Mouse (Mus musculus) MEL (cell line): ENCODE data around the gene Trp53tg5. TPM values are rescaled to one million over a fixed set of nuclear protein-coding genes. Genes with fewer than 3 reads are reported as not detected.

Source experiments
- DNase-seq: peaks from one replicate; pipeline ENCODE4 v3.0.0; 2011; ENCODE audit warnings: low read depth, low spot score
- H3K27ac ChIP-seq: 2 replicates; pipeline ENCODE4 v1.5.1; 2012; ENCODE audit warnings: low read depth, mild to moderate bottlenecking, control low read depth, low read length, moderate library complexity; ENCODE audit not compliant: control insufficient read depth
- H3K27me3 ChIP-seq, 2 experiments: fragments of 150-350 bp in 1 of 2; sonication (generic) in 1 of 2; 2 replicates each; pipeline ENCODE4 v1.6.1; 2012; ENCODE audit warnings: low read length in 2 of 2, mild to moderate bottlenecking in 2 of 2, improper control_type of control experiment in 1 of 2, moderate library complexity in 1 of 2; ENCODE audit not compliant: insufficient read depth in 2 of 2, control insufficient read depth in 1 of 2
- H3K36me3 ChIP-seq, 2 experiments: 2 replicates each; pipeline ENCODE4 v1.6.1; 2012 to 2014; ENCODE audit warnings: low read length in 2 of 2, improper control_type of control experiment in 1 of 2, inconsistent platforms in 1 of 2, mild to moderate bottlenecking in 1 of 2; ENCODE audit not compliant: insufficient read depth in 2 of 2, control insufficient read depth in 1 of 2
- H3K4me1 ChIP-seq, 2 experiments: fragments of 150-350 bp in 1 of 2; sonication (generic) in 1 of 2; 2 replicates each; pipeline ENCODE4 v1.6.1; 2012; ENCODE audit warnings: low read length in 2 of 2, improper control_type of control experiment in 1 of 2, mild to moderate bottlenecking in 1 of 2; ENCODE audit not compliant: insufficient read depth in 2 of 2, control insufficient read depth in 1 of 2
- H3K4me3 ChIP-seq, 2 experiments: fragments of 150-350 bp in 1 of 2; sonication (generic) in 1 of 2; 2 replicates each; pipeline ENCODE4 v1.5.1; 2012; ENCODE audit warnings: low read depth in 2 of 2, low read length in 2 of 2, mild to moderate bottlenecking in 2 of 2, moderate library complexity in 2 of 2, control low read depth in 1 of 2, improper control_type of control experiment in 1 of 2; ENCODE audit not compliant: control insufficient read depth in 1 of 2, insufficient read depth in 1 of 2
- H3K79me2 ChIP-seq: 2 replicates; pipeline ENCODE4 v1.6.1; 2012; ENCODE audit warnings: mild to moderate bottlenecking, low read length, moderate library complexity; ENCODE audit not compliant: control insufficient read depth, poor library complexity, insufficient read depth
- H3K9ac ChIP-seq: 2 replicates; pipeline ENCODE4 v1.6.1; 2012; ENCODE audit warnings: low read depth, mild to moderate bottlenecking, control low read depth, low read length, moderate library complexity; ENCODE audit not compliant: control insufficient read depth, poor library complexity, severe bottlenecking
- H3K9me3 ChIP-seq: fragments of 150-350 bp; sonication (generic); replicated peaks from 2 replicates; pipeline ENCODE4 v1.6.1; 2012; ENCODE audit warnings: mild to moderate bottlenecking, low read length, improper control_type of control experiment, moderate library complexity; ENCODE audit not compliant: insufficient read depth
- BHLHE40 ChIP-seq: IDR thresholded peaks from 2 replicates; pipeline ENCODE4 v1.6.1; 2012; ENCODE audit warnings: low read depth, mild to moderate bottlenecking, inconsistent platforms, low read length, improper control_type of control experiment, borderline replicate concordance
- CHD1 ChIP-seq: IDR thresholded peaks from 2 replicates; pipeline ENCODE4 v1.6.1; 2012; ENCODE audit warnings: low read depth, mild to moderate bottlenecking, inconsistent platforms, low read length, improper control_type of control experiment
- CHD2 ChIP-seq: IDR thresholded peaks from 2 replicates; pipeline ENCODE4 v1.6.1; 2011; ENCODE audit warnings: low read length, improper control_type of control experiment
- CTCF ChIP-seq, 3 experiments: IDR thresholded peaks in 2 of 3; conservative IDR thresholded peaks in 1 of 3; 2 replicates each; pipeline ENCODE4 v1.5.1; 2011 to 2012; ENCODE audit warnings: low read length in 3 of 3, low read depth in 2 of 3, mild to moderate bottlenecking in 2 of 3, improper control_type of control experiment in 1 of 3, inconsistent platforms in 1 of 3, mixed read lengths in 1 of 3, moderate library complexity in 1 of 3; ENCODE audit not compliant: control insufficient read depth in 1 of 3, insufficient read depth in 1 of 3, poor library complexity in 1 of 3, severe bottlenecking in 1 of 3
- E2F4 ChIP-seq: IDR thresholded peaks from 2 replicates; pipeline ENCODE4 v1.6.1; 2011; ENCODE audit warnings: low read depth, low read length, improper control_type of control experiment, borderline replicate concordance
- ELF1 ChIP-seq: IDR thresholded peaks from 2 replicates; pipeline ENCODE4 v1.6.1; 2014; ENCODE audit warnings: low read depth, mild to moderate bottlenecking, inconsistent platforms, low read length, improper control_type of control experiment, moderate library complexity
- GATA1 ChIP-seq: IDR thresholded peaks from 2 replicates; pipeline ENCODE4 v1.6.1; 2011; ENCODE audit warnings: low read depth, low read length, improper control_type of control experiment
- JUND ChIP-seq: IDR thresholded peaks from 2 replicates; pipeline ENCODE4 v1.6.1; 2011; ENCODE audit warnings: low read depth, mild to moderate bottlenecking, improper control_type of control experiment, low read length
- MAFK ChIP-seq: IDR thresholded peaks from 2 replicates; pipeline ENCODE4 v1.6.1; 2011; ENCODE audit warnings: low read depth, mild to moderate bottlenecking, low read length, improper control_type of control experiment, borderline replicate concordance
- NELFE ChIP-seq: IDR thresholded peaks from 2 replicates; pipeline ENCODE4 v1.6.1; 2011; ENCODE audit warnings: low read depth, low read length, improper control_type of control experiment
- NRF1 ChIP-seq: IDR thresholded peaks from 2 replicates; pipeline ENCODE4 v1.6.1; 2014; ENCODE audit warnings: low read depth, mild to moderate bottlenecking, inconsistent platforms, low read length, improper control_type of control experiment, moderate library complexity; ENCODE audit not compliant: poor library complexity, insufficient read depth, severe bottlenecking
- POLR2A ChIP-seq, 2 experiments: IDR thresholded peaks; 2 replicates each; pipeline ENCODE4 v1.6.1; 2011 to 2012; ENCODE audit warnings: low read length in 2 of 2, mild to moderate bottlenecking in 2 of 2, control low read depth in 1 of 2, improper control_type of control experiment in 1 of 2, low read depth in 1 of 2, moderate library complexity in 1 of 2; ENCODE audit not compliant: control insufficient read depth in 1 of 2, insufficient read depth in 1 of 2, poor library complexity in 1 of 2
- POLR2AphosphoS2 ChIP-seq: IDR thresholded peaks from 2 replicates; pipeline ENCODE4 v1.6.1; 2011; ENCODE audit warnings: low read length, improper control_type of control experiment
- POLR2AphosphoS5 ChIP-seq: IDR thresholded peaks from 2 replicates; pipeline ENCODE4 v1.6.1; 2012; ENCODE audit warnings: low read depth, borderline replicate concordance, mild to moderate bottlenecking, inconsistent platforms, low read length, moderate library complexity, mixed read lengths
- TBP ChIP-seq: IDR thresholded peaks from 2 replicates; pipeline ENCODE4 v1.8.0; 2011; ENCODE audit warnings: low read depth, low read length, improper control_type of control experiment
- TCF12 ChIP-seq: IDR thresholded peaks from 2 replicates; pipeline ENCODE4 v1.6.1; 2014; ENCODE audit warnings: low read depth, mild to moderate bottlenecking, inconsistent platforms, low read length, improper control_type of control experiment, moderate library complexity
- UBTF ChIP-seq: IDR thresholded peaks from 2 replicates; pipeline ENCODE4 v1.6.1; 2012; ENCODE audit warnings: low read depth, mild to moderate bottlenecking, inconsistent platforms, low read length, improper control_type of control experiment, moderate library complexity, borderline replicate concordance; ENCODE audit not compliant: insufficient read depth
- USF2 ChIP-seq, 2 experiments: IDR thresholded peaks; 2 replicates each; pipeline ENCODE4 v1.6.1; 2011 to 2012; ENCODE audit warnings: improper control_type of control experiment in 2 of 2, low read length in 2 of 2, borderline replicate concordance in 1 of 2, inconsistent platforms in 1 of 2, low read depth in 1 of 2, mild to moderate bottlenecking in 1 of 2; ENCODE audit not compliant: insufficient read depth in 1 of 2
- ZC3H11A ChIP-seq: IDR thresholded peaks from 2 replicates; pipeline ENCODE4 v1.6.1; 2012; ENCODE audit warnings: low read depth, mild to moderate bottlenecking, inconsistent platforms, low read length, improper control_type of control experiment
- ZKSCAN1 ChIP-seq: IDR thresholded peaks from 2 replicates; pipeline ENCODE4 v1.6.1; 2012; ENCODE audit warnings: low read depth, mild to moderate bottlenecking, inconsistent platforms, low read length, improper control_type of control experiment, moderate library complexity
- ZNF384 ChIP-seq: IDR thresholded peaks from 2 replicates; pipeline ENCODE4 v1.6.1; 2012; ENCODE audit warnings: low read depth, mild to moderate bottlenecking, inconsistent platforms, low read length, improper control_type of control experiment
- polyA plus RNA-seq, 2 experiments: library from polyadenylated mRNA; stranded (reverse) in 1 of 2; unstranded in 1 of 2; fragments of >175 nt in 1 of 2; fragments of >200 nt in 1 of 2; gene quantifications; 2 replicates each; pipeline versions ENCODE4 v1.2.1 to v1.2.4; 2012; ENCODE audit warnings: low replicate concordance in 2 of 2, low read depth in 1 of 2; ENCODE audit not compliant: insufficient read length in 2 of 2, insufficient read depth in 1 of 2, missing spikeins in 1 of 2
- total RNA-seq: library from RNA; depleted of rRNA; stranded (reverse); fragments of 300-350 nt; gene quantifications from 2 replicates; pipeline ENCODE4 v1.2.3, GENCODE M21; 2012

Gene Trp53tg5
- total and polyA plus RNA-seq, 3 experiments, result 0.13 TPM; not detected in 2

GRCm38 (mm10) chr2:164433278-164433895 is 40.1 kb downstream of the Trp53tg5 start:
- H3K27me3 ChIP-seq, result peaks cover 9 to 16% of the 10 kb centered on the region in 2 experiments
- no peaks in the 10 kb centered on the region for H3K79me2 ChIP-seq
- H3K36me3 ChIP-seq, result no peaks in the 10 kb centered on the region
- TF ChIP-seq ZKSCAN1 (no peak), ZNF384 (no peak), MAFK (no peak), BHLHE40 (no peak), ZC3H11A (no peak), POLR2A (IDR thresholded peaks at IDR 0.05; ENCODE audit: control insufficient read depth in 1 of 2, insufficient read depth in 1 of 2, low read depth in 1 of 2, low read length in 2 of 2, poor library complexity in 1 of 2) (no peak), NRF1 (no peak), CTCF (IDR thresholded peaks at IDR 0.05 in 2 of 3, conservative IDR thresholded peaks at IDR 0.05 in 1 of 3; ENCODE audit: control insufficient read depth in 1 of 3, insufficient read depth in 1 of 3, low read depth in 2 of 3, low read length in 3 of 3, poor library complexity in 1 of 3, severe bottlenecking in 1 of 3) (no peak), CHD2 (no peak), NELFE (no peak), TBP (no peak), CHD1 (no peak), TCF12 (no peak), UBTF (no peak), GATA1 (no peak), USF2 (IDR thresholded peaks at IDR 0.05; ENCODE audit: borderline replicate concordance in 1 of 2, insufficient read depth in 1 of 2, low read depth in 1 of 2, low read length in 2 of 2) (no peak)
- H3K27ac ChIP-seq, result no peak overlapping the region
- H3K4me3 ChIP-seq, result no peak overlapping the region
- DNase-seq, result no peak
- H3K9me3 ChIP-seq, result no peaks in the 10 kb centered on the region
- H3K4me1 ChIP-seq, result no peaks in the 10 kb centered on the region
- H3K9ac ChIP-seq, result no peak overlapping the region

DNA sequence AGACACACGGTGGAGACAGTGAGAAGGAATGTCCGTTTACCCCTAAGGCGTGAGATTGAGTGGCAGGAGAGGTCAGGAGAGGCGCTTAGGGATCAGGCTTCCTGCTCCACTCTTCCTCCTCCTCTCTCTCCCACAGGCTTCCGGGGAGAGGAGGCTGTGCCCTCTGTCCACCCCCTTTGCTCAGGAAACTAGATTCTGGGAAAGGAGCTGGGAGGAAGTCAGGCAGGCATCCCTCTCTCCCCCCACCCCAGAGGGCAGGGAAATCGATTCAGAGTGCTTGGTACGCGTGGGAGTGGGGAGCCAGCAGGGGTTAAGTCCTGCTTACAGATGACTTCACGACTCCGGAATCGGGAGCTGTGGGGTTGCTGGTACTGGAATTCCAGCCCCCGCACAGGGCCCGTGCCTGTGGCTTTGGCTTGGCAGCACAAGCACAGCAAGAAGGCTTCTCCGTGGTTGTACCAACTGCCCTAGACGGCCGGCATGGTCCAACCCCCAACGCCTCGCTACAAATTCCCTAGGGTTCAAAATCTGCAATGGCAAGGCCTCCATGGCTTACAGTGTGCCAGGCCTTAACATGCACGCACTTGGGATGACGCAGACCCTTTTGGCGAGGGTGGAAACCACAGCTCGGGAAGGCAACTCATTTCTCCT is 40.9 kb downstream of the Trp53tg5 start:
- Histone ChIP-seq H3K27ac (no peak overlapping the region), H3K36me3 (no peaks in the 10 kb centered on the region), H3K27me3 (peaks cover 9 to 14% of the 10 kb centered on the region in 2 experiments), H3K9me3 (no peaks in the 10 kb centered on the region), H3K9ac (no peak overlapping the region), H3K4me3 (no peak overlapping the region), H3K79me2 (no peaks in the 10 kb centered on the region), H3K4me1 (no peaks in the 10 kb centered on the region)
- DNase-seq, result no peak
- TF ChIP-seq ZKSCAN1 (no peak), POLR2AphosphoS2 (no peak), CTCF (IDR thresholded peaks at IDR 0.05 in 2 of 3, conservative IDR thresholded peaks at IDR 0.05 in 1 of 3; ENCODE audit: control insufficient read depth in 1 of 3, insufficient read depth in 1 of 3, low read depth in 2 of 3, low read length in 3 of 3, poor library complexity in 1 of 3, severe bottlenecking in 1 of 3) (no peak), ELF1 (no peak), UBTF (no peak), E2F4 (no peak), JUND (no peak), ZNF384 (no peak), POLR2AphosphoS5 (no peak)
